Mouse (Mus musculus) T-helper 2 cell (primary cell): Measurements from ENCODE around the gene Skida1.

Experiments used
- in situ Hi-C: fragments of 300-600 bp; cut with MboI, MseI; formaldehyde crosslinking; loops from one replicate; pipeline ENCODE4 v1.15.1; 2025; ENCODE audit warnings: high pct_unique_total_duplicates

The Skida1 gene

GRCm38 (mm10) chr2:18025116-18025515 lies 23.7 kb downstream of the Skida1 start:
- in situ Hi-C loops, result loop anchor here (5.0 kb wide), 1 partner anchor 172 kb away; no protein-coding TSS in a partner anchor

GRCm38 (mm10) chr2:18022886-18023285 lies 26.0 kb downstream of the Skida1 start:
- in situ Hi-C loops, result no loop called here

- in situ Hi-C loops, result no loop called here
These were observed 29.7 kb downstream of the Skida1 start for GRCm38 (mm10) chr2:18019122-18019521.

GRCm38 (mm10) chr2:18017321-18017720 lies 31.5 kb downstream of the Skida1 start:
- in situ Hi-C loops, result no loop called here

GRCm38 (mm10) chr2:18016639-18017038 lies 32.2 kb downstream of the Skida1 start:
- in situ Hi-C loops, result no loop called here

- in situ Hi-C loops, result no loop called here
These were observed 33.3 kb downstream of the Skida1 start for GRCm38 (mm10) chr2:18015581-18015980.

- in situ Hi-C loops, result no loop called here
These were observed 36.0 kb downstream of the Skida1 start for GRCm38 (mm10) chr2:18012866-18013265.

- in situ Hi-C loops, result no loop called here
These were observed 37.6 kb downstream of the Skida1 start for GRCm38 (mm10) chr2:18011226-18011625.

GRCm38 (mm10) chr2:18005137-18005536 lies 43.7 kb downstream of the Skida1 start:
- in situ Hi-C loops, result loop anchor here (10.0 kb wide), 2 partner anchors 80 to 580 kb away; no protein-coding TSS in a partner anchor

- in situ Hi-C loops, result loop anchor here (10.0 kb wide), 2 partner anchors 79 to 579 kb away; no protein-coding TSS in a partner anchor
These were observed 44.6 kb downstream of the Skida1 start for GRCm38 (mm10) chr2:18004286-18004685.

- in situ Hi-C loops, result loop anchor here (10.0 kb wide), 2 partner anchors 78 to 578 kb away; no protein-coding TSS in a partner anchor
These were observed 46.5 kb downstream of the Skida1 start for GRCm38 (mm10) chr2:18002306-18002705.

GRCm38 (mm10) chr2:17996858-17997257 lies 52.0 kb downstream of the Skida1 start, which contains the start of gene H2al2a:
Gene H2al2a (minus strand): TSS chr2:17996958.
- in situ Hi-C loops, result no loop called here
